Mouse (Mus musculus): Measurements from ENCODE around the gene Per1.

The Per1 gene

DNA sequence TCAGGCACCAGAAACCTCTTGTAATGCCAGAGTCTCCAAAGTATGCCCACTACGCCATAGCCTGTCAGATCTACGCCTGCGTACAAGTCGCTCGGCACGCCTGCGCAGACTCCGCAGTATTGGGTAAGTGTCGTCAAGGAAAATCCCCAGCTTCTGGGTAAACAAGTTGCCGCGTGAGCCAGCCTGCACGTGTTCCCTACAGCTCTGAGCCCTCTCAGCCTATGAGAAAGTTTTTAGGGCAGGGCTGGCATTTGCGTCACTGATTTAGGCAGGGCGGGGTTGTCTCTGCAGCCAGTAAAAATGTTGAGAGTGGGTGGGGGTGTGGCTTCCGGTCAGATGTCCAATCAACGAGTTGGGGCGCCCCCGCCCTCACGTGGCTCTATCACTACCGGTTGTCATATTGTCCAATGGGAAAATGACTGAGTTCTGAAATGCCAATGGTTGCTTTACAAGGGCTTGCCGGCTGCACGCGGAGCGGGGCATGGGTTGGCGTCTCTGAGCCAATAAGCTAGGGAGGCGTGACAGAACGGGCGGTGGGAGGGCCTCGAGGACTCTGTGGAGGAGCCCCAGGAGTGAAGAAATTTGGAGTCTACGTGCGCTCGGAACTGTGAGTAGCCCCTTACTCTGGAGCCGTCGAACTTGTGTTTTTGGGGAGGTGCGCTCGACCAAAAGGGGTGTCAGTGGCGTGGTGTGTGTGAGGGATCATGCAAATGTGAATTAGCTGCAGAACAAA is at the start of gene Per1:
Per1 (plus strand) TSS at position 521 of the 733 bp plus-strand sequence.
- peak; percentile 73 for ATAC-seq (ENCODE audit: insufficient number of reproducible peaks, low FRiP score, low TSS enrichment)

GRCm38 (mm10) chr11:69045531-69046394 is 49.3 kb upstream of the Per1 start, which contains the start of gene Aurkb:
TSS of gene Aurkb (plus strand) at chr11:69045647.
- ATAC-seq (ENCODE audit: insufficient number of reproducible peaks, low FRiP score, low TSS enrichment): peak; percentile 59; the same call in 1 of the 2 replicates

DNA sequence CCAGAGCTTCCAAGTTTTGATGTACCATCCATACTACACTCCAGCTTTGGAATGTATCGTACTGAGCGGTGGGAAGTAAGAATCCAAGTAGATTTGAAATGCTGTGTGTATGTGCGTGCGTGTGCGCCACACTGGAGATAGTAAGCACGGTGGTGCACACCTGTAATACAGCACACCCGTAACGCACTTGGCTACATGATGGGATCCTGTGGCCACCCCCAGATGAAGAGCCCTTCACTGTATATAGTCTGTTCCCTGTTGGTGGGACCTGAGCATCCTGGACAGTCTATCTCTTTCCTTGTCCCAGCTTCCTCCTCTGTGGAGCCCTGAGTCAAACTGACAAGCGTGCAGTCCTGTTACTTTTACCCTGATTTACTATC is 48.6 kb upstream of the Per1 start:
- ATAC-seq (ENCODE audit: insufficient number of reproducible peaks, low FRiP score, low TSS enrichment): no peak

DNA sequence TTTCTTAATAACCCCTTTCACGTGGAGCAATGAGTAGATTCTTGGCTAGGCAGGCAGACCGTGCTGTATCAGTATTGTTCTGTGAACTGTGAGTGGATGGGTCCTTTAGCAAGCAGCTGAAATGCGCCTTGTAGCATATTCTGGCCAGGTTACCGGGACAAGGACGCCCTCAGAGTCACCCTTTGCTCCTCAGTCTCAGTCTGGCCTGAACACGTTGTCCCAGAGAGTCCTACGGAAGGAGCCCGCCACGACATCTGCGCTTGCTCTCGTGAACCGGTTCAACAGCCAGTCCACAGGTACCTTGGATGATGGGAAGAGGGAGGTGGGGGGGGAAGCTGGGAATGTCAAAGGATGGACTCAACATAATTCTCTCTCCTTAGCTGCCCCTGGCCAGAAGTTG is 47.4 kb upstream of the Per1 start:
- no peak for ATAC-seq (ENCODE audit: insufficient number of reproducible peaks, low FRiP score, low TSS enrichment)

- ATAC-seq (ENCODE audit: insufficient number of reproducible peaks, low FRiP score, low TSS enrichment): no peak
Measured at GRCm38 (mm10) chr11:69048151-69048550, 46.9 kb upstream of the Per1 start.

DNA sequence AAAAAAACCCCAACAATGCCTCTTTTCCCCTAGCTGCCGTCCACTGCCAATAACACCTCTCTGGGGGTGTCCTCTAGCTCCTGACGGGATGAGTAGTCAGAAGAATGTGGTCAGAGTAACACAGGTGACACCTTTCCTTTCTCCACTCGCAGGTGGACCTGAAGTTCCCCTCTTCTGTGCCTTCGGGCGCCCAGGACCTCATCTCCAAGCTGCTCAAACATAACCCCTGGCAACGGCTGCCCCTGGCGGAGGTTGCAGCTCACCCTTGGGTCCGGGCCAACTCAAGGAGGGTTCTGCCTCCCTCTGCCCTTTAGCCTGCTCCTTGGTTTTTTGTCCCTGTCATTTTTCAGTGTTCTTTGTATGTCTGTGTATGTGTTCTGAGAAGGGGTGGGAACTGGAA is 44.3 kb upstream of the Per1 start:
- ATAC-seq (ENCODE audit: insufficient number of reproducible peaks, low FRiP score, low TSS enrichment): no peak

DNA sequence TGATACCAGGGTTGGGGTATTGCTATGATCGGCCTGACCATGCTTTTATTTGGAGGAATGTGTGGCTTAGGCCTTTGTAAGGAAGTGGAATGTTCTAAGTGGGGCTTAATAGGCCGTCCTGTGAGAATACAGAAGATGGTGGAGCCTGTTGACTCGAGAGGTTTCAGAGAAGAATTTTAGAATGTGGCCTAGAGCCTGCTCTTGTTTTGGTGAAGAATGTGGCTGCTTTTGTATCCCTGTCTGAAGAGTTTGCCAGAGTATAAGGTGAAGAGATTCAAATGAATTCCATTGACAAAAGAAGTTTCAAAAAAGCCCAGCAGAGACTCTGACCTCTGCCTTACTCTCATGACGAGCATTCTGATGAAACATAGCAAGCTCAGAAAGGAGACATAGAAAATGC is 43.2 kb upstream of the Per1 start:
- ATAC-seq (ENCODE audit: insufficient number of reproducible peaks, low FRiP score, low TSS enrichment): no peak

GRCm38 (mm10) chr11:69052824-69053421 is 42.1 kb upstream of the Per1 start:
- ATAC-seq (ENCODE audit: insufficient number of reproducible peaks, low FRiP score, low TSS enrichment): no peak

GRCm38 (mm10) chr11:69053848-69054247 is 41.2 kb upstream of the Per1 start:
- ATAC-seq (ENCODE audit: insufficient number of reproducible peaks, low FRiP score, low TSS enrichment): no peak

DNA sequence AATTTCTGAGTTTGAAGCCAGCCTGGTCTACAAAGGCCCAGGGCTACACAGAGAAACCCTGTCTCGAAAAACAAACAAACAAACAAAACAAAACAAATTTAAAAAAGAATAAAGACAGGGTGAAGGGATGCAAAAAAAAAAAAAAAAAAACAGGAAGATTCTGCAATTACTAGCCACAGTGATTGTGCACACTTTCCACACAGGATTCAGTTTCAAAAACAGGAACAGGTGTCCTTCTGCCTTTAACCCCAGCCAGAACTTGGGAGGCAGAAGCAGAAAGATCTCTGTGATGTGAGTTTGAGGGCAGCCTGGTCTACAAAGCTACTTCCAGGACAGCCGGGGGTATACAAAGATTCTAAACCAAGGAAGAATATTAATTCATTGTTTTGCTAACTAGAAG is 36.8 kb upstream of the Per1 start:
- no peak for ATAC-seq (ENCODE audit: insufficient number of reproducible peaks, low FRiP score, low TSS enrichment)

DNA sequence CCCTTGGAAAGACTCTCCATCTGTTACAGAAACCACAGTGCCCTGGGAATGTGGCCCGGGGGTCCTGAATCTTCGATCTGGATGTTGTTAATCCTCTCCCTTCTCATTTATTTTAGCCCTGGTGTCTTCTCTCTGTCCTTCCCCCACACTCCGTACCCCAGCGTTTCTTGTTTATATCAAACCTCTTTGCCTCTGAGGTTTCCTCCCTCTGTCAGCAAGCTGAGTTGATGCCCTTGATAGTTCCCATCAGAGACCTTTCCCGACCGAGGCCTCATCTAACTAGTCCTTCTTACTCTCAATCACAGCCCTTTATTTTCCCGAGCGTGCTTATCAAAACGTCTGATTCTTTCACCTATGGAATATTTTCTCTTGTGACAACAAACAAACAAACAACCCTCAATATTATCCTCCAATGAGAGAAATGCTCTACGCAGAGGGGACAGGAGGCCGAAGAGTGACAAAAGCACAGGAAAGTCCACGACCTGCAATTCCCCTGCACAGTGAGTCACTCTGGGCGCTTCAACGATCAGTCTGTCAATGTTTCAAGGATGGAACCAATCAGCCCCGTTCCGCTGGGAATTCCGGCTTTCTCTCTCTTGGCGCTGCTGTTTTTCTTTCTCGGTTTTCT is 36.2 kb upstream of the Per1 start:
- no peak for ATAC-seq (ENCODE audit: insufficient number of reproducible peaks, low FRiP score, low TSS enrichment)

DNA sequence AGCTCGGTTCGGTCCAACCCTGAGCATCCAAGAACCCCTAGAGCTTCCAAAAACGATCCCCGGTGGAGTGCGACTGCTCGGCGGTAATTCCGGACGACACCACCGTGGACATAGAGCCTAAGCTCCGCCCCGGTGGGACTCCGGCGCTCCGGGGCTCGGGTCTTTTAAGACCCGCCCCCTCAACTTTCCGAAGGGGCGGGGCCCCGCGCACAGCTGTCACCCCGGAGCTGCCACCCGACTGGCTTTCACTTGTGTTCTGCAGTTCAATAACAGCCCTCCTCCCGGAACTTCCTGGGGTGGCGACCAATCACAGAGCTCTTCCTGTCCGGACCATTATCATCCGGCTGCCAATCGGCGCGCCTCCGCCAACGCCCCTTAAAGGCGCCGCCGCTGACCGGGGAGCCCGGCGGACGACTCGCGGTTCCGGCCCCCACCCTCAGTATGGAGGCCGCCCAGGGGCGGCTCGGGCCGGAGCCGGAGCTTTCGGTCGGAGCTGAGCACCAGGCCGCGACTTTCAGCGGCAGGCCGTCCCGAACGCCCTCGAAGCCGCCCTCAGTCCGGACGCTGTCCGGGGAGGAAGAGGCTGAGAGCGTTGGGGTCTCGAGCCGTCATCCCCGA is 35.6 kb upstream of the Per1 start, which contains the start of gene Borcs6:
Borcs6 (plus strand) TSS at position 361 of the 618 bp plus-strand sequence.
- ATAC-seq (ENCODE audit: insufficient number of reproducible peaks, low FRiP score, low TSS enrichment): peak; percentile 92

GRCm38 (mm10) chr11:69059975-69060411 is 35.0 kb upstream of the Per1 start:
- peak; percentile 1; the same call in 1 of the 2 replicates for ATAC-seq (ENCODE audit: insufficient number of reproducible peaks, low FRiP score, low TSS enrichment)

DNA sequence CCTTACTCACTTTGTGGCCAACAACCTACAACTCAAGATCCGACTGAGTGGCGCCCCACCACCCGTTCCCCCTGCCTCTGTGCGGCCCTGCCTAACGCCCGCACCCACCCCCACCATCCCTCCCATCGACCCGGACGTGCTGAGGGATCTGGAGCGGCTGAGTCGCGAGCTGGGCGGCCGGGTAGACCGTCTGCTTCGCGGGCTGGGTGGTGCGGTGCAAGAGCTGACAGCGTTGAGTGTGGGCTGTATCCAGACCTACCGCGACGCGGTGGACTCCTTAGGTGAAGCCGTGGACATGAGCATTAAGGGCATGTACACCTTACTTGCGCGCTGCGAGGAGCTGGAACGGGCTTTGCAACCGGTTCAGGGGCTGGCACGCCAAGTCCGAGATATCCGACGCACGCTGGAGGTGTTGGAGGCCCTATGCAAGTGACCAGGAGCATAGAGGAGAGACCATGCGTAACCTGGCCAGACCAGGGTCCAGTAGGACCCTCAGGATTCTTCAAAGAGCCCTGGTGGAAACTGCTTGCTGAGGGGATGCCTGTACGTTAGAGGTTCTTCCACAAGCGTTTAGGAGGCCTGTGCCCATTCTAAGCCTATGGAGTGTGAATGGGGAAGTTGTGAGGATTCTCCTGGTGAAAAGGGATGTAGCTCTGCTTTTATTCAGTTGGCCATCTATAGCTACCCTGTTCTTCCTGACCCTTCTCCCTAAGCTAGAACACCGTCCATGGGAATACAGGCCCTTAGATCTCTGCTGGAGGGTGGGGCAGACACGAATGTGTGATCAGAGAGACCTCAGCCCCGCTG is 34.4 kb upstream of the Per1 start:
- no peak for ATAC-seq (ENCODE audit: insufficient number of reproducible peaks, low FRiP score, low TSS enrichment)

GRCm38 (mm10) chr11:69061255-69061912 is 33.6 kb upstream of the Per1 start:
- no peak for ATAC-seq (ENCODE audit: insufficient number of reproducible peaks, low FRiP score, low TSS enrichment)

DNA sequence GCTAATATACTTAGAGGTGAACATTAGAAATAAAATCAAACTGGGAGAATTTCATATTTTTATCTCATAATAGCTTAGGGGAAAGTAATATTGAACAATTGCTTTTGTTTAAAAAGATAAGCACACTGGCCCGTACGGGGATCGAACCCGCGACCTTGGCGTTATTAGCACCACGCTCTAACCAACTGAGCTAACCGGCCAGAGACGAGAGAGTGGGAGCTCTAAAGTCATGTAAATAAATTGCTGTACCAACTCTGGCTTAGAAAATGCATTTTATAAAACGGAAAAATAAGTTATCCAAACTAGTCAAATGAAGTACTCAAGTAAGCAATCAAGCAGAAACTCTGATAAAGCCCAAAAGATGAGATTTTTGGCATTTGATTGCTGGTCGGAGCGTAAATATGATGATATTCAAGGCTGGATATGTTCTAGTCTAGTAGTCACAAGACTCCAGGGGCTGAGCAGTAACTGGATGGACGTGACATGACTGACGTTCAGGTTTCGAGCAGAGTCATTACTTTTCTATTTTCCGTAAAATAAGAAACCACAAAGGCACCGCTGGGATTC is 32.7 kb upstream of the Per1 start:
- no peak for ATAC-seq (ENCODE audit: insufficient number of reproducible peaks, low FRiP score, low TSS enrichment)

- no peak for ATAC-seq (ENCODE audit: insufficient number of reproducible peaks, low FRiP score, low TSS enrichment)
Measured at GRCm38 (mm10) chr11:69062761-69063224, 32.2 kb upstream of the Per1 start.
